Mouse (Mus musculus) CH12.LX (cell line): ENCODE results near the gene Slc27a2. TPM values are rescaled to one million over a fixed set of nuclear protein-coding genes. Genes with fewer than 3 reads are reported as not detected.

Source experiments
- DNase-seq: peaks from one replicate; pipeline ENCODE4 v3.0.0-alpha.2; 2013; ENCODE audit errors: extremely low read depth
- H3K27ac ChIP-seq: 2 replicates; pipeline ENCODE4 v1.5.1; 2012; ENCODE audit warnings: low read depth, mild to moderate bottlenecking, control low read depth, moderate library complexity; ENCODE audit not compliant: insufficient read depth
- H3K27me3 ChIP-seq: replicated peaks from 2 replicates; pipeline ENCODE3; 2012; ENCODE audit warnings: inconsistent platforms
- H3K36me3 ChIP-seq, 2 experiments: replicated peaks in 1 of 2; 2 replicates each; pipeline versions ENCODE3 to v1.6.1; 2012; ENCODE audit warnings: inconsistent platforms in 1 of 2, low read length in 1 of 2, mild to moderate bottlenecking in 1 of 2, mixed read lengths in 1 of 2, moderate library complexity in 1 of 2; ENCODE audit not compliant: control insufficient read depth in 1 of 2, insufficient read depth in 1 of 2
- H3K4me1 ChIP-seq, 2 experiments: 2 replicates each; pipeline ENCODE4 v1.6.1; 2012; ENCODE audit warnings: inconsistent platforms in 1 of 2, moderate library complexity in 1 of 2; ENCODE audit not compliant: insufficient read depth in 2 of 2, control insufficient read depth in 1 of 2
- H3K4me2 ChIP-seq: 2 replicates; pipeline ENCODE4 v1.6.1; 2012; ENCODE audit warnings: low read depth, mild to moderate bottlenecking, control low read depth; ENCODE audit not compliant: poor library complexity, insufficient read depth, severe bottlenecking
- H3K4me3 ChIP-seq, 3 experiments: fragments of 150-350 bp in 1 of 3; sonication (generic) in 1 of 3; replicated peaks in 1 of 3; 2 replicates each; pipeline versions ENCODE3 to v1.5.1; 2011 to 2012; ENCODE audit warnings: low read depth in 2 of 3, low read length in 2 of 3, mild to moderate bottlenecking in 2 of 3, moderate library complexity in 2 of 3, control low read depth in 1 of 3, improper control_type of control experiment in 1 of 3, inconsistent platforms in 1 of 3, mixed read lengths in 1 of 3; ENCODE audit not compliant: poor library complexity in 1 of 3
- H3K79me2 ChIP-seq: replicated peaks from 2 replicates; pipeline ENCODE4 v1.6.1; 2012; ENCODE audit warnings: mild to moderate bottlenecking, moderate library complexity; ENCODE audit not compliant: control insufficient read depth, poor library complexity, insufficient read depth, severe bottlenecking; ENCODE audit errors: extremely low read depth
- H3K9ac ChIP-seq: 2 replicates; pipeline ENCODE4 v1.6.1; 2012; ENCODE audit warnings: low read depth, mild to moderate bottlenecking, control low read depth, moderate library complexity; ENCODE audit not compliant: insufficient read depth
- H3K9me3 ChIP-seq: replicated peaks from 2 replicates; pipeline ENCODE3; 2012; ENCODE audit warnings: low read length, inconsistent platforms, mixed read lengths
- BHLHE40 ChIP-seq: IDR thresholded peaks from 2 replicates; pipeline ENCODE4 v1.6.1; 2011; ENCODE audit warnings: mild to moderate bottlenecking, low read depth, low read length, improper control_type of control experiment
- CHD1 ChIP-seq: IDR thresholded peaks from 2 replicates; pipeline ENCODE4 v1.6.1; 2012; ENCODE audit warnings: low read depth, low read length, improper control_type of control experiment, inconsistent platforms
- CTCF ChIP-seq, 2 experiments: IDR thresholded peaks in 1 of 2; conservative IDR thresholded peaks in 1 of 2; 2 replicates each; pipeline ENCODE4 v1.5.1; 2011 to 2012; ENCODE audit warnings: low read depth in 2 of 2, low read length in 2 of 2, improper control_type of control experiment in 1 of 2, inconsistent platforms in 1 of 2, mild to moderate bottlenecking in 1 of 2, moderate library complexity in 1 of 2
- E2F4 ChIP-seq: IDR thresholded peaks from 2 replicates; pipeline ENCODE4 v1.6.1; 2011; ENCODE audit warnings: low read depth, low read length, improper control_type of control experiment; ENCODE audit not compliant: insufficient replicate concordance
- ETS1 ChIP-seq: conservative IDR thresholded peaks from 2 replicates; pipeline ENCODE4 v1.6.1; 2012; ENCODE audit warnings: low read depth, mild to moderate bottlenecking, inconsistent platforms, low read length, improper control_type of control experiment, moderate library complexity
- HCFC1 ChIP-seq: IDR thresholded peaks from 2 replicates; pipeline ENCODE4 v1.6.1; 2012; ENCODE audit warnings: low read depth, mild to moderate bottlenecking, inconsistent platforms, low read length, improper control_type of control experiment
- KAT2A ChIP-seq: IDR thresholded peaks from 2 replicates; pipeline ENCODE4 v1.6.1; 2012; ENCODE audit warnings: low read length, improper control_type of control experiment, inconsistent platforms; ENCODE audit not compliant: insufficient replicate concordance
- MAZ ChIP-seq: IDR thresholded peaks from 2 replicates; pipeline ENCODE4 v1.6.1; 2012; ENCODE audit warnings: low read depth, mild to moderate bottlenecking, inconsistent platforms, low read length, improper control_type of control experiment, moderate library complexity
- MEF2A ChIP-seq: IDR thresholded peaks from 2 replicates; pipeline ENCODE4 v1.6.1; 2014; ENCODE audit warnings: low read depth, mild to moderate bottlenecking, inconsistent platforms, low read length, improper control_type of control experiment, borderline replicate concordance
- NRF1 ChIP-seq: IDR thresholded peaks from 2 replicates; pipeline ENCODE4 v1.6.1; 2014; ENCODE audit warnings: low read depth, mild to moderate bottlenecking, inconsistent platforms, low read length, improper control_type of control experiment, moderate library complexity
- PAX5 ChIP-seq: IDR thresholded peaks from 2 replicates; pipeline ENCODE4 v1.6.1; 2012; ENCODE audit warnings: low read length, inconsistent platforms, mixed read lengths
- POLR2A ChIP-seq: IDR thresholded peaks from 2 replicates; pipeline ENCODE4 v1.6.1; 2011; ENCODE audit warnings: low read depth, mild to moderate bottlenecking, improper control_type of control experiment, low read length
- POLR2AphosphoS2 ChIP-seq: IDR thresholded peaks from 2 replicates; pipeline ENCODE4 v1.6.1; 2011; ENCODE audit warnings: low read depth, low read length, improper control_type of control experiment
- RAD21 ChIP-seq: IDR thresholded peaks from 2 replicates; pipeline ENCODE4 v1.6.1; 2011; ENCODE audit warnings: low read depth, mild to moderate bottlenecking, low read length, improper control_type of control experiment, moderate library complexity
- TBP ChIP-seq: conservative IDR thresholded peaks from 2 replicates; pipeline ENCODE4 v1.6.1; 2011; ENCODE audit warnings: low read depth, low read length, improper control_type of control experiment
- TCF12 ChIP-seq: IDR thresholded peaks from 2 replicates; pipeline ENCODE4 v1.6.1; 2014; ENCODE audit warnings: low read depth, mild to moderate bottlenecking, inconsistent platforms, low read length, improper control_type of control experiment
- USF2 ChIP-seq: conservative IDR thresholded peaks from 2 replicates; pipeline ENCODE4 v1.6.1; 2011; ENCODE audit warnings: low read depth, low read length, improper control_type of control experiment
- ZC3H11A ChIP-seq: IDR thresholded peaks from 2 replicates; pipeline ENCODE4 v1.6.1; 2012; ENCODE audit warnings: low read depth, mild to moderate bottlenecking, inconsistent platforms, low read length, improper control_type of control experiment
- ZNF384 ChIP-seq: IDR thresholded peaks from 2 replicates; pipeline ENCODE4 v1.6.1; 2012; ENCODE audit warnings: low read depth, low read length, improper control_type of control experiment, inconsistent platforms
- dilution Hi-C: fragments of 300-500 bp; cut with MboI; formaldehyde crosslinking; loops from 2 replicates; pipeline ENCODE4 v1.14.3; 2020; ENCODE audit warnings: low sequenced_read_pairs; ENCODE audit not compliant: extremely low pct_unique_long_range_greater_than_20kb, extremely low pct_ligation_motif_present
- in situ Hi-C: fragments of 300-500 bp; cut with MboI; formaldehyde crosslinking; loops from 3 replicates; pipeline ENCODE4 v1.14.3; 2019; ENCODE audit warnings: low sequenced_read_pairs, low pct_ligation_motif_present, low pct_unique_long_range_greater_than_20kb, mixed read lengths
- polyA plus RNA-seq: library from polyadenylated mRNA; unstranded; fragments of >175 nt; gene quantifications from 2 replicates; pipeline ENCODE4 v1.2.1, GENCODE M21; 2012; ENCODE audit warnings: low read depth; ENCODE audit not compliant: insufficient read length
- total RNA-seq, 2 experiments: library from RNA; depleted of rRNA; stranded (reverse); fragments of 300-350 nt in 1 of 2; fragments of >200 nt in 1 of 2; gene quantifications; 2 replicates each; pipeline ENCODE4 v1.2.3; 2012 to 2014

Slc27a2 gene
- total and polyA plus RNA-seq, 3 experiments: not detected

DNA sequence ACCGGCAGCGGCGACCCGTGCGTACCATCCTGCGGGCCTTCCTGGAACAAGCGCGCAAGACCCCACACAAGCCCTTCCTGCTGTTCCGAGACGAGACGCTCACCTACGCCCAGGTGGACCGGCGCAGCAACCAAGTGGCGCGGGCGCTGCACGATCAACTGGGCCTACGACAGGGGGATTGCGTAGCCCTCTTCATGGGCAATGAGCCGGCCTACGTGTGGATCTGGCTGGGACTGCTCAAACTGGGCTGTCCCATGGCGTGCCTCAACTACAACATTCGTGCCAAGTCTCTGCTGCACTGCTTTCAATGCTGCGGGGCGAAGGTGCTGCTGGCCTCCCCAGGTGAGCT, 1.1 kb downstream of the Slc27a2 start:
- no peak for DNase-seq
- in situ Hi-C loops: no loop called here
- dilution Hi-C loops: no loop called here
- Histone ChIP-seq H3K27ac (no peak overlapping the region), H3K79me2 (no peaks in the 10 kb centered on the region), H3K9me3 (peaks cover 6% of the 10 kb centered on the region), H3K36me3 (no peaks in the 10 kb centered on the region), H3K4me3 (no peak overlapping the region), H3K4me1 (peaks cover 3 to 9% of the 10 kb centered on the region in 2 experiments; a peak in 3 of 4 replicates), H3K27me3 (no peaks in the 10 kb centered on the region), H3K4me2 (no peak overlapping the region), H3K9ac (no peak overlapping the region)
- no peak for TF ChIP-seq PAX5
- TF ChIP-seq RAD21: no peak
- no peak for TF ChIP-seq KAT2A
- TF ChIP-seq TCF12: no peak
- no peak for TF ChIP-seq POLR2AphosphoS2
- no peak for TF ChIP-seq USF2
- TF ChIP-seq ETS1: no peak
- no peak for TF ChIP-seq CHD1
- TF ChIP-seq CTCF (conservative IDR thresholded peaks at IDR 0.05 in 1 of 2, IDR thresholded peaks at IDR 0.05 in 1 of 2; ENCODE audit: low read depth in 2 of 2, low read length in 2 of 2): no peak
- TF ChIP-seq TBP: no peak
- TF ChIP-seq HCFC1: no peak
- no peak for TF ChIP-seq BHLHE40
- TF ChIP-seq MAZ: no peak

GRCm38 (mm10) chr2:126555533-126555932, 3.3 kb downstream of the Slc27a2 start:
- Histone ChIP-seq H3K36me3 (no peaks in the 10 kb centered on the region), H3K9me3 (peaks cover 6% of the 10 kb centered on the region), H3K4me3 (no peak overlapping the region), H3K9ac (no peak overlapping the region), H3K4me1 (peaks cover 3 to 9% of the 10 kb centered on the region in 2 experiments; a peak in 3 of 4 replicates), H3K27me3 (no peaks in the 10 kb centered on the region), H3K79me2 (no peaks in the 10 kb centered on the region), H3K4me2 (no peak overlapping the region)
- DNase-seq: no peak
- in situ Hi-C loops: no loop called here
- dilution Hi-C loops: no loop called here
- no peak for TF ChIP-seq MEF2A
- TF ChIP-seq ETS1: no peak
- TF ChIP-seq E2F4: no peak
- TF ChIP-seq, all 38 proteins: peak for 0
- H3K27ac ChIP-seq: no peak overlapping the region

- no peaks in the 10 kb centered on the region for H3K4me1 ChIP-seq
- no peak for DNase-seq
- in situ Hi-C loops (no loop called here), dilution Hi-C loops (no loop called here)
- H3K9ac ChIP-seq: no peak overlapping the region
- no peak overlapping the region for H3K27ac ChIP-seq
- no peaks in the 10 kb centered on the region for H3K27me3 ChIP-seq
- no peaks in the 10 kb centered on the region for H3K79me2 ChIP-seq
- no peak overlapping the region for H3K4me2 ChIP-seq
- TF ChIP-seq TCF12 (no peak), ETS1 (no peak), POLR2AphosphoS2 (no peak), POLR2A (no peak), ZNF384 (no peak), USF2 (no peak), CTCF (conservative IDR thresholded peaks at IDR 0.05 in 1 of 2, IDR thresholded peaks at IDR 0.05 in 1 of 2; ENCODE audit: low read depth in 2 of 2, low read length in 2 of 2) (no peak), ZC3H11A (no peak), E2F4 (no peak), NRF1 (no peak), PAX5 (no peak)
- no peaks in the 10 kb centered on the region for H3K9me3 ChIP-seq
- H3K4me3 ChIP-seq: no peak overlapping the region
- H3K36me3 ChIP-seq: no peaks in the 10 kb centered on the region
These were observed 7.9 kb downstream of the Slc27a2 start for GRCm38 (mm10) chr2:126560094-126560493.
